Mouse (Mus musculus) kidney, postnatal 10 days (tissue): ENCODE data around the gene Atp10b.
"Not testable (repeated sequence)": the region's sequence is repeated elsewhere in the genome, so short reads cannot be mapped to it uniquely, and the experiment has no call there.

Experiments
- DNase-seq: peaks from one replicate; pipeline ENCODE4 v3.0.0; 2021; ENCODE audit warnings: mixed read lengths

The Atp10b gene

DNA sequence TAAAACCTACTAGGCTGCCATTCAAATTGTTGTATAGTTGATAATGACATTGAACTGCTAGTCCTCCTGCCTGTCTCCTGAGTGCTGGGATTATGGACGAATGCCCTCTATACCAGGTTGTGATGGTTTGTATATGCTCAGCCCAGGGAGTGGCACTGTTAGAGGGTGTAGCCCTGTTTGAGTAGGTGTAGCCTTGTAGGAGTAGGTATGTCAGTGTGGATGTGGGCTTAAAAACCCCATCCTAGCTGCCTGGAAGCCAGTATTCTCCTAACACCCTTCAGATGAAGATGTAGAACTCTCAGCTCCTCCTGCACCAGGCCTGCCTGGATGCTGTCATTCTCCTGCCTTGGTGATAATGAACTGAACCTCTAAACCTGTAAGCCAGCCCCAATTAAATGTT, at the start of gene Atp10b:
Atp10b (plus strand) TSS at position 301 of the 400 bp plus-strand sequence.
- no peak for DNase-seq

DNA sequence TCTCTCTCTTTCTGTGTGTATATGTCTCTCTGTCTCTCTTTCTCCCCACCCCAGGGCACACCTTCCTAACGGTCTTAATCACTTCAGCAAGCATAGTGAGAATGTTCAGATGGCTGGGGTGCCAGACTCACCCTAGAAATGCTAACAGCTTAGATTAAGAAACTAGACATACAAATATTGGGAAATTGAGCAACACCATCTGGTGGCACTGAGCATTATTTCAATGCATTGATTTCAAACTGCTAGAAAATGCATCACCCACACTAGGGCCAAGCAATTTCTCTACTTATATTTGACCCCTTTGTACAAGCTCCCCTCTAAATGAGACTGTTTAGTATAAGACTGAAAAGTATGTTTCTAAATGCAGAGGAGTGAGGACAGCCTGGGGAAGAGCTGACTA, 48.3 kb upstream of the Atp10b start:
- no peak for DNase-seq

DNA sequence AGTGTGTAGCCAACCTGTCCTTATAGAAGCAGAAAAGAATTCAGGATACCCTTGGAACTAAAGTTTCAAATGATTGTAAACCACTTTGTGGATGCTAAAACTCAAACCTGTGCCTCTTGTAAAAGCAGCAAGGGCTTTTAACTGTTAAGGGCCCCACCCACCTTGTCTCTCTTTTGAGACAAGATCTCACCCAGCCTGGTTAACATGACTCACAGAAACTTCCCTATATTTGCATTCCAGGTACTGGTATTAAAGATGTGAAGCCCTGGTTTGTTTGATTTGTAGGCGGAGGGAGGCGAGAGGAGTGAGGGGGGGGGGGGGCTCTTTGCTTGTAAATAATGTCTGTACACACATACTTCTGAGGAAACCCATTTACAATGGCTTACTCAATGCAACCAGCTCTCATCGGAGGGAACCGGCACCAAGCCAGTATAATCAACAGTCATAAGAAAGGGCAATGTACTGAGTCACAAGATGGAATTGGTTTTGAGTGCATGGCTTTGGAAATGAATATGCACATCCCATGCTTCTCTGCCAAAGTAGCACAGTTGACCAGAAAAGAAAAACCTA, 23.7 kb upstream of the Atp10b start:
- no peak for DNase-seq

- DNase-seq = not testable (repeated sequence)
Measured at GRCm38 (mm10) chr11:43126573-43126972, 23.1 kb upstream of the Atp10b start.

DNA sequence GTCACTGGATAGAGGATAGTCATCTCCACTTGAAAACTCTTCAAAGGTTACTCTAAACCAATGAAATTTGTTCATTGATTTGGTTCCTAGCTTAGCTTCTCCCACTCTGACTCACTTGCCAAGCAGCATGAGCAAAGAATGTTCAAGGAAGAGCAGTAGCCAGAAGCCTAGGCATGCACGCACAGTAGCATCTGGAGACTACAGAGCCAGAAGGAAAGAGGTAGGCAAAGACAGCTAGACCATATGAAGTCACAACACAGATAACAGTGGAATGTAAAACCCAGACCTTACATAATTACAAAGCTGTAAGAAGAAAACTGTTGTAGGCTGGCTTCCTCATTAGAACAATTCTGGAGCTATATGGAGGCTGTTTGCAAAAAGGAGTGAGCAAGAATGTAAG, 8.4 kb upstream of the Atp10b start:
- DNase-seq = no peak

DNA sequence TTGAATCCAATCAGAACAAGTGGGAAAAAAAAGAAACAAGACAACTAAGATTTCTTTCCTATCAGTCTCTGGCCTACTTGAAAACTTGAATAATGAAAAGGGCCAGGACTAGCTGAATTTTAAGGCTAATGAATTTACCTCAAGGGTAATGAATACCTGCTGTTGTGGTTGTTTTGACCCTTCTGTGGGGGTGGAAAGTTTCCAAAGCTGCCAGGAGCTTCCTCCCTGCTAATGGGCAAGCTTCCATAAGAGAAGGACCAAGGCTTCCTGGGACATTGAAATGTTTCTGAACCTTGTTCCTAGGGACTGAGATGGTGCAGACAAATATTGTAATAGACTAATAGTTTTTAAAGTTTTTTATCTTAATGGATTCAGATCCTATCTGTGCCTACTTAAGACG, 6.9 kb upstream of the Atp10b start:
- DNase-seq = no peak

- no peak for DNase-seq
Measured at GRCm38 (mm10) chr11:43144178-43144577, 5.5 kb upstream of the Atp10b start.

DNA sequence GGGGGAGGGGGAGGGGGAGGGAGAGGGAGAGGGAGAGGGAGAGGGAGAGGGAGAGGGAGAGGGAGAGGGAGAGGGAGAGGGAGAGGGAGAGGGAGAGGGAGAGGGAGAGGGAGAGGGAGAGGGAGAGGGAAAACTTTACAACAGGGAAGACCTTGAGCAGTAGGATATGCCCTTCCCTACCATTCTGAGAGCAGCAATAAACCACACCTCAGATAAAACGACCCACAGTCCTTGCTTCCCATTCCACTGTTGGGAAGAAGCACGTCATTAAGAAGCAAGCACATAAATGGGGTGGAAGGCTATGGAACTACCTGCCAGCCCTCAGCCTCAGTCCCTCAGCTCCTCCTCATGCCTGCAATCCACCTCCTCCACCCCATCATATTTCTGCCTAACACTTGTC, 4.8 kb upstream of the Atp10b start:
- DNase-seq = not testable (repeated sequence)

DNA sequence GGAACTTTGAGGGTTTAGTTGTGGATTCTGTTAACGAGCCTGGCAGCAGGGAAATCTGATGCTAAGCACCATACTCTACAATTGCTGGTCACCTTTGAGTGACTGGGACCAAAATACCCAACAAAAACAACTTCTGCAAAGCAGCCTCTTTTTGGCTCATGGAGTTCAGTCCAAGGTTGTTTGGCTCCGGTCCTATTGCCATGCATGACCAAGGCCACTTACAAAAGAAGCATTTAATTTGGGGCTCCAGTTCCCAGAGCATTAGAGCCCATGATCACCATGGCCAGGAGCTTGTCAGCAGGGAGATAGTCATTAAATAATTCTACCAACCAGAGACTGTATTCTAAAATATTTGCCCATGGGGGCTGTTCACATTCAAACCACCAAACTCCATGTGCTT, 2.3 kb upstream of the Atp10b start:
- peak; percentile 21 for DNase-seq

GRCm38 (mm10) chr11:43148341-43148740, 1.3 kb upstream of the Atp10b start:
- DNase-seq = no peak

DNA sequence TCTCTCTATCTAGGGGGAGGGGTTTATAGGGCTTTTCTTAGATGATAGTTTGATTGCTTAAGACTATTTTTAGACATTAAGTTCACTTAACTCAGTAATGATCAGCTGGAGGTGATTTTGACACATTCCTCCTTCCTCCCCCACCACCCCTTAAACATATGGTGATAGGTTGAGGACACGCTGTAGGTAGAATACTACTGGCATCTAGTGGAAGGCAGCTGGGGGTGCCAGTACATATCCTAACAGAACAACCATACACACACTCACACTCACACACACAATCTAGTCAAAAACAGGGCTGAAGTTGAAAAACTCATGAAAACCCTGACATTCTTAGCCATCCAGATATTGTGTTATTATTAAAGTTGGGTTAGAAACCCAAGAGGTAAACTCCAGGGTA, 5.3 kb downstream of the Atp10b start:
- no peak for DNase-seq

DNA sequence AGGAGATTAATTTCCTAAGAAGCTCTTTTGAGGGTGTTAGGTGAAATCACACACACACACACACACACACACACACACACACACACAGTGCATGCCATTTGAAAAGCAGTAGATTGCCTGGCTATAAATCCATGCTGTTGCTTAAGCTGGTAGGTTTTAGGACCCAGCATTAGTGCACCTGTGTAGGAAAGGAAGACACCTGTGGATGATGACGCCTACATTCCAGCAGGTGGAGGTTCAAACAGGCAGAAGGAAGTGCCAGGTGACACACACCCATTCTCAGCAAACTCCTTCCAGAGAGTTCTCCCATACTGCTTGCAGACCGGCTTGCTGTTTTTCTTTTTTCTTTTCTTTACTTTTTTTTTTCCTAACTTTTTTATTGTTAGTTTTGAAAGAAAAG, 5.7 kb downstream of the Atp10b start:
- DNase-seq = no peak

- no peak for DNase-seq
Measured at GRCm38 (mm10) chr11:43158814-43159213, 9.1 kb downstream of the Atp10b start.

GRCm38 (mm10) chr11:43160188-43160942, 10.7 kb downstream of the Atp10b start:
- no peak for DNase-seq

GRCm38 (mm10) chr11:43170601-43171000, 20.9 kb downstream of the Atp10b start:
- no peak for DNase-seq

GRCm38 (mm10) chr11:43174359-43175116, 24.9 kb downstream of the Atp10b start:
- no peak for DNase-seq

GRCm38 (mm10) chr11:43182401-43182800, 32.7 kb downstream of the Atp10b start:
- DNase-seq = peak; percentile 15

- no peak for DNase-seq
Measured at GRCm38 (mm10) chr11:43182816-43183215, 33.1 kb downstream of the Atp10b start.

DNA sequence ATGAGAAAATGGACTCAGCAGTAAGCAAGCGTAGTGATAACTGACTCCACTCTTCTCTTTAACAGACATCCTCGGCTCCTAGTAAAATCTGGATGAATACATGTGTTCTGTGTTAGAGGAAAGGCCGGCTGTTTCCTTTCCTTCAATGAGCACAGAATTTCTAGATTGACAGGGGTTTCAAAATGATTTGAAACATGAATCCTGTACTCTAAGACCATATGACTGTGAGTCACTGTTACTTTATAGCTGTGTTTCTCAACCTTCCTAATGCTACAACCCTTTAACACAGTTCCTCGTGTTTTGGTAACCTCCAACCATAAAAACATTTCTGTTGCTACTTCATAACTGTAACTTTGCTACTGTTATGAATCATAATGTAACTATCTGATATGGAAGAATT, 33.8 kb downstream of the Atp10b start:
- no peak for DNase-seq

DNA sequence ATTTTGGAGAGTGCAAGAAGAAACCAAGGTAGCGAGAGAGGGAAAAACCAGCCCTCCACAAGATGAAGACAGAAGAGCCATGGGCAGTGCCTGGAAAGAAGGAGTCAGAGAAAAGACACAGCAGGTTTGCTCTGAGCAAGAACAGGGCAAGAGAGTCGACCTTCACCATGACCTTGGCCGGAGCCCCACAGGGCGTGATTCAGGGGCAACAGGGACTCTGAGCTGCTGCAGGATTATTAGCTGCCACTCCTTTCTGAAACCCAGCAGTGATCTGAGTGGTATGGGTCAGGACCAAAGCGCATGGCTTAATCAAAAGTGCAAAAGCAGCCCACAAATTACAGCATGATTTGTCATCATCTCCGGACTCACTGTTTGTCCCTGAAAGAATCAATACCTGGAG, 36.6 kb downstream of the Atp10b start:
- DNase-seq = no peak

DNA sequence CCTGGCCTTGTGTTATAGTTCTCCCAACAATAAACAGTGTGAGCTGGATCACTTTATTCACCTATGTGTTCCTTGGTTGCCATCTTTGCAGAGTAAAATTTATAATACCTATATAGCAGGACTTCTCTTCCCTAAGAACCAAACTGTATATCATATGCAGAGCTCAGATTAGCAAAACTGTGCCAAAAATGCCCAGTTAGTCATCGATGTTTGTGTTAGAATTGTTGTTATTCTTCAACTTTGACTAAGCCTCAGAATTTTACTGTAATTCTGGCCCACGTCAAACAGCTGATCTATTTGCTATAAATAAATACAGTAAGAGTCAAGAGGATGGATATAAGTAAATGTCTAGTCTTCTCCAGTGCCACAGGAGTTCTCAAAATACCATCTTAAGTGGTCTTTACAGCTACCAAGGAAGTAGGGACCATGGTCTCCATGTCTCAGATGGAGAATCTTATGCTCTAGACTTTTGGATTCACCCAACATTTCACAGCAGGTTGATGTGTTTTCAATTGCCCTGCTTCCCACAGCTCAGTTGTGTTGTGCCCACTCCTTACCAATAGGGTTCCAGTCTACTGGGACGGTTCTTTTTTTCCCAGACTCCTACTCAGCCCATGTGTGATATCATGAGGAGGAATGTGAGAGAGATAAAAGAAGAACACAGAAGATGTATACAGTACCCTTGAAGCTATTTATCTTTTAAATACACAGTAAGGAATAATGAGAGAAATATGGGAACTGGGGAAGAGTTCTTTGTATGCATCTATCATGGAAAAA, 40.3 kb downstream of the Atp10b start:
- no peak for DNase-seq

- DNase-seq = no peak
Measured at GRCm38 (mm10) chr11:43198811-43199210, 49.1 kb downstream of the Atp10b start.

- no peak for DNase-seq
Measured at GRCm38 (mm10) chr11:43199358-43199757, 49.7 kb downstream of the Atp10b start.
